Mouse (Mus musculus): ENCODE measurements at regions not wholly inside any gene's neighbourhood (a gene's known extent, or its start where the extent isn't known, plus 50 kb on each side); places are given as distances from the start of the nearest gene placed in this dataset.

GRCm38 (mm10) chr4:124028061-124028460 lies 110.2 kb upstream of the 4930535I16Rik start:
- TF ChIP-seq CTCF (IDR thresholded peaks at IDR 0.05; ENCODE audit: extremely low read depth, insufficient read depth, low read length), result no peak
- no peak for TF ChIP-seq POLR2A (IDR thresholded peaks at IDR 0.05; ENCODE audit: extremely low read depth, insufficient read depth, low read length)

Data from cortical plate, adult 2 months (tissue).